Mouse (Mus musculus): Measurements from ENCODE around the gene Whrn. TPM values are rescaled to one million over a fixed set of nuclear protein-coding genes. Genes with fewer than 3 reads are reported as not detected.
A peak's percentile ranks its signal among the peaks of the same experiment; 100 is the strongest.

Gene Whrn
- 3.3 and 4.7 TPM in 2 replicates for polyA plus RNA-seq (2014; fragmentation: Nextera tagmentation; extraction: Ambion mirVana)

GRCm38 (mm10) chr4:63495915-63496278, at the start of gene Whrn:
Gene Whrn (minus strand): TSS chr4:63495991.
- peaks cover 15% of the 10 kb centered on the region for H3K4me1 ChIP-seq (ENCODE audit: control insufficient read depth, insufficient read depth, low read length)
- ATAC-seq (replicated peaks; ENCODE audit: insufficient number of reproducible peaks, low FRiP score, low TSS enrichment) = peak; percentile 73
- H3K9ac ChIP-seq (ENCODE audit: low read depth, low read length) = peak within 1 kb of the TSS; percentile 75
- no peaks in the 10 kb centered on the region for H3K36me3 ChIP-seq (ENCODE audit: control insufficient read depth, insufficient read depth, low read length)
- 0% methylated on average over 27 of the region's 34 CpGs for WGBS (ENCODE audit: insufficient replicate concordance)
- H3K4me3 ChIP-seq (ENCODE audit: low read depth, low read length) = peak within 1 kb of the TSS; percentile 78
- H3K4me2 ChIP-seq = peak within 1 kb of the TSS; percentile 95
- H3K27ac ChIP-seq (ENCODE audit: low read depth, low read length) = no peak within 1 kb of the TSS
- H3K9me3 ChIP-seq (replicated peaks; ENCODE audit: control insufficient read depth, low read length) = no peaks in the 10 kb centered on the region
- peaks cover 20% of the 10 kb centered on the region for H3K27me3 ChIP-seq (ENCODE audit: control insufficient read depth, insufficient read depth, low read length)

- 21% methylated on average over 26 of the region's 26 CpGs for WGBS (ENCODE audit: insufficient replicate concordance)
- no peaks in the 10 kb centered on the region for H3K27me3 ChIP-seq (ENCODE audit: control insufficient read depth, insufficient read depth, low read length)
- peak overlapping the region; percentile 77 for H3K4me2 ChIP-seq
- H3K9me3 ChIP-seq (replicated peaks; ENCODE audit: control insufficient read depth, low read length) = no peaks in the 10 kb centered on the region
- peaks cover 8% of the 10 kb centered on the region for H3K36me3 ChIP-seq (ENCODE audit: control insufficient read depth, insufficient read depth, low read length)
- H3K27ac ChIP-seq (ENCODE audit: low read depth, low read length) = peak overlapping the region; percentile 77
- H3K4me1 ChIP-seq (ENCODE audit: control insufficient read depth, insufficient read depth, low read length) = peaks cover 29% of the 10 kb centered on the region
- no peak; the same call in 1 of the 2 replicates for ATAC-seq (replicated peaks; ENCODE audit: insufficient number of reproducible peaks, low FRiP score, low TSS enrichment)
- peak overlapping the region; percentile 70 for H3K4me3 ChIP-seq (ENCODE audit: low read depth, low read length)
- H3K9ac ChIP-seq (ENCODE audit: low read depth, low read length) = peak overlapping the region; percentile 84
These were observed 49.6 kb upstream of the Whrn start for GRCm38 (mm10) chr4:63545231-63545958.

- Histone ChIP-seq H3K4me2 (peak within 1 kb of the TSS; percentile 77), H3K27me3 (ENCODE audit: control insufficient read depth, insufficient read depth, low read length) (no peaks in the 10 kb centered on the region), H3K4me1 (ENCODE audit: control insufficient read depth, insufficient read depth, low read length) (peaks cover 29% of the 10 kb centered on the region), H3K27ac (ENCODE audit: low read depth, low read length) (peak within 1 kb of the TSS; percentile 77), H3K9me3 (replicated peaks; ENCODE audit: control insufficient read depth, low read length) (no peaks in the 10 kb centered on the region), H3K4me3 (ENCODE audit: low read depth, low read length) (peak within 1 kb of the TSS; percentile 70), H3K9ac (ENCODE audit: low read depth, low read length) (peak within 1 kb of the TSS; percentile 84), H3K36me3 (ENCODE audit: control insufficient read depth, insufficient read depth, low read length) (peaks cover 7% of the 10 kb centered on the region)
- ATAC-seq (replicated peaks; ENCODE audit: insufficient number of reproducible peaks, low FRiP score, low TSS enrichment) = peak; percentile 93
- WGBS (ENCODE audit: insufficient replicate concordance) = under 1% methylated on average over 49 of the region's 57 CpGs
These were observed 48.9 kb upstream of the Whrn start, which contains the start of gene Atp6v1g1 for GRCm38 (mm10) chr4:63544494-63545230. Gene Atp6v1g1 (plus strand): TSS chr4:63544772.

GRCm38 (mm10) chr4:63543746-63544493, 48.1 kb upstream of the Whrn start:
- peak overlapping the region; percentile 51; the same call in 1 of the 2 replicates for H3K27ac ChIP-seq (ENCODE audit: low read depth, low read length)
- H3K4me3 ChIP-seq (ENCODE audit: low read depth, low read length) = 0 out of 2 replicates have a peak overlapping the region, but pooled peaks have one; percentile 70
- 0 out of 2 replicates have a peak overlapping the region, but pooled peaks have one; percentile 28 for H3K9ac ChIP-seq (ENCODE audit: low read depth, low read length)
- no peaks in the 10 kb centered on the region for H3K9me3 ChIP-seq (replicated peaks; ENCODE audit: control insufficient read depth, low read length)
- 59% methylated on average over 10 of the region's 10 CpGs for WGBS (ENCODE audit: insufficient replicate concordance)
- peak overlapping the region; percentile 54 for H3K4me2 ChIP-seq
- ATAC-seq (replicated peaks; ENCODE audit: insufficient number of reproducible peaks, low FRiP score, low TSS enrichment) = peak; percentile 15
- H3K27me3 ChIP-seq (ENCODE audit: control insufficient read depth, insufficient read depth, low read length) = no peaks in the 10 kb centered on the region
- peaks cover 2% of the 10 kb centered on the region for H3K36me3 ChIP-seq (ENCODE audit: control insufficient read depth, insufficient read depth, low read length)
- H3K4me1 ChIP-seq (ENCODE audit: control insufficient read depth, insufficient read depth, low read length) = peaks cover 29% of the 10 kb centered on the region

GRCm38 (mm10) chr4:63542209-63542608, 46.4 kb upstream of the Whrn start:
- no peak for ATAC-seq (replicated peaks; ENCODE audit: insufficient number of reproducible peaks, low FRiP score, low TSS enrichment)
- no peak overlapping the region for H3K4me2 ChIP-seq
- H3K27ac ChIP-seq (ENCODE audit: low read depth, low read length) = peak overlapping the region; percentile 17; the same call in 1 of the 2 replicates
- 0 out of 2 replicates have a peak overlapping the region, but pooled peaks have one; percentile 11 for H3K9ac ChIP-seq (ENCODE audit: low read depth, low read length)
- WGBS (ENCODE audit: insufficient replicate concordance) = 27% methylated on average over 2 of the region's 2 CpGs
- no peaks in the 10 kb centered on the region for H3K9me3 ChIP-seq (replicated peaks; ENCODE audit: control insufficient read depth, low read length)
- H3K27me3 ChIP-seq (ENCODE audit: control insufficient read depth, insufficient read depth, low read length) = no peaks in the 10 kb centered on the region
- peaks cover 29% of the 10 kb centered on the region for H3K4me1 ChIP-seq (ENCODE audit: control insufficient read depth, insufficient read depth, low read length)
- H3K4me3 ChIP-seq (ENCODE audit: low read depth, low read length) = no peak overlapping the region
- H3K36me3 ChIP-seq (ENCODE audit: control insufficient read depth, insufficient read depth, low read length) = no peaks in the 10 kb centered on the region

- H3K36me3 ChIP-seq (ENCODE audit: control insufficient read depth, insufficient read depth, low read length) = no peaks in the 10 kb centered on the region
- no peak overlapping the region for H3K9ac ChIP-seq (ENCODE audit: low read depth, low read length)
- H3K4me2 ChIP-seq = no peak overlapping the region
- ATAC-seq (replicated peaks; ENCODE audit: insufficient number of reproducible peaks, low FRiP score, low TSS enrichment) = no peak
- H3K4me3 ChIP-seq (ENCODE audit: low read depth, low read length) = no peak overlapping the region
- H3K4me1 ChIP-seq (ENCODE audit: control insufficient read depth, insufficient read depth, low read length) = peaks cover 7% of the 10 kb centered on the region; the same call in 1 of the 2 replicates
- H3K27me3 ChIP-seq (ENCODE audit: control insufficient read depth, insufficient read depth, low read length) = no peaks in the 10 kb centered on the region; the same call in 1 of the 2 replicates
- H3K9me3 ChIP-seq (replicated peaks; ENCODE audit: control insufficient read depth, low read length) = no peaks in the 10 kb centered on the region
- WGBS (ENCODE audit: insufficient replicate concordance) = 84% methylated on average over 4 of the region's 4 CpGs
- no peak overlapping the region for H3K27ac ChIP-seq (ENCODE audit: low read depth, low read length)
These were observed 41.8 kb upstream of the Whrn start for GRCm38 (mm10) chr4:63537602-63538001.

GRCm38 (mm10) chr4:63530409-63530808, 34.6 kb upstream of the Whrn start:
- H3K4me2 ChIP-seq = no peak overlapping the region
- no peaks in the 10 kb centered on the region for H3K36me3 ChIP-seq (ENCODE audit: control insufficient read depth, insufficient read depth, low read length)
- 74% methylated on average over 7 of the region's 7 CpGs for WGBS (ENCODE audit: insufficient replicate concordance)
- H3K9me3 ChIP-seq (replicated peaks; ENCODE audit: control insufficient read depth, low read length) = no peaks in the 10 kb centered on the region
- H3K27ac ChIP-seq (ENCODE audit: low read depth, low read length) = no peak overlapping the region
- no peak for ATAC-seq (replicated peaks; ENCODE audit: insufficient number of reproducible peaks, low FRiP score, low TSS enrichment)
- no peak overlapping the region for H3K9ac ChIP-seq (ENCODE audit: low read depth, low read length)
- H3K27me3 ChIP-seq (ENCODE audit: control insufficient read depth, insufficient read depth, low read length) = no peaks in the 10 kb centered on the region; the same call in 1 of the 2 replicates
- no peak overlapping the region for H3K4me3 ChIP-seq (ENCODE audit: low read depth, low read length)
- H3K4me1 ChIP-seq (ENCODE audit: control insufficient read depth, insufficient read depth, low read length) = 0 out of 2 replicates have a peak, but pooled peaks cover 2% of the 10 kb centered on the region

- H3K4me1 ChIP-seq (ENCODE audit: control insufficient read depth, insufficient read depth, low read length) = 0 out of 2 replicates have a peak, but pooled peaks cover 2% of the 10 kb centered on the region
These were observed 33.2 kb upstream of the Whrn start for GRCm38 (mm10) chr4:63528946-63529345.

More at GRCm38 (mm10) chr4:63528946-63529345, 33.2 kb upstream of the Whrn start:
- no peaks in the 10 kb centered on the region for H3K36me3 ChIP-seq (ENCODE audit: control insufficient read depth, insufficient read depth, low read length)
- H3K9me3 ChIP-seq (replicated peaks; ENCODE audit: control insufficient read depth, low read length) = no peaks in the 10 kb centered on the region
- H3K27me3 ChIP-seq (ENCODE audit: control insufficient read depth, insufficient read depth, low read length) = no peaks in the 10 kb centered on the region; the same call in 1 of the 2 replicates
- WGBS (ENCODE audit: insufficient replicate concordance) = 67% methylated on average over 6 of the region's 6 CpGs
- no peak overlapping the region for H3K9ac ChIP-seq (ENCODE audit: low read depth, low read length)
- H3K4me3 ChIP-seq (ENCODE audit: low read depth, low read length) = no peak overlapping the region
- H3K27ac ChIP-seq (ENCODE audit: low read depth, low read length) = no peak overlapping the region
- H3K4me2 ChIP-seq = no peak overlapping the region
- no peak for ATAC-seq (replicated peaks; ENCODE audit: insufficient number of reproducible peaks, low FRiP score, low TSS enrichment)

Measured in heart, embryonic 11.5 days (tissue).